Mouse (Mus musculus) embryonic facial prominence, embryonic 10.5 days (tissue): ENCODE measurements around the gene Slc9a1. TPM values are rescaled to one million over a fixed set of nuclear protein-coding genes. Genes with fewer than 3 reads are reported as not detected.

Experiments used
- DNase-seq: peaks from one replicate; pipeline ENCODE4 v3.0.0-alpha.2; 2017; ENCODE audit warnings: low spot score
- H3K27ac ChIP-seq: fragments of 300-500 bp; sonication (generic); replicated peaks from 2 replicates; pipeline ENCODE4 v1.5.1; 2016; ENCODE audit warnings: mild to moderate bottlenecking
- H3K27me3 ChIP-seq: fragments of 300-500 bp; sonication (generic); replicated peaks from 2 replicates; pipeline ENCODE4 v1.6.1; 2016; ENCODE audit warnings: low read depth, mild to moderate bottlenecking; ENCODE audit not compliant: poor library complexity, severe bottlenecking
- H3K36me3 ChIP-seq: fragments of 300-500 bp; sonication (generic); replicated peaks from 2 replicates; pipeline ENCODE4 v1.6.1; 2016; ENCODE audit warnings: mild to moderate bottlenecking, moderate library complexity
- H3K4me1 ChIP-seq: fragments of 300-500 bp; sonication (generic); 2 replicates; pipeline ENCODE4 v1.6.1; 2016
- H3K4me3 ChIP-seq: fragments of 300-500 bp; sonication (generic); 2 replicates; pipeline ENCODE4 v1.5.1; 2016; ENCODE audit warnings: mild to moderate bottlenecking, moderate library complexity
- H3K9me3 ChIP-seq: fragments of 300-500 bp; sonication (generic); 2 replicates; pipeline ENCODE4 v1.6.1; 2016; ENCODE audit warnings: mild to moderate bottlenecking
- WGBS: fragments of 180-500 bp; shearing (Covaris S2); methylation state at CpG from one replicate; pipeline ENCODE4 v1.1.7; 2016; 5-methylcytosine and 5-hydroxymethylcytosine counted together
- microRNA-seq: library from miRNA; unstranded; fragments of <30 nt; microRNA quantifications from one replicate; pipeline ENCODE4, GENCODE M21; 2017
- polyA plus RNA-seq: library from polyadenylated mRNA; unstranded; fragments of >200 nt; fragmentation: Nextera tagmentation; extraction: Ambion mirVana; gene quantifications from 2 replicates; pipeline ENCODE4 v1.2.1, GENCODE M21; 2016

Gene Slc9a1
- polyA plus RNA-seq, 1 experiment from 2014 or later: 9.0 TPM

DNA sequence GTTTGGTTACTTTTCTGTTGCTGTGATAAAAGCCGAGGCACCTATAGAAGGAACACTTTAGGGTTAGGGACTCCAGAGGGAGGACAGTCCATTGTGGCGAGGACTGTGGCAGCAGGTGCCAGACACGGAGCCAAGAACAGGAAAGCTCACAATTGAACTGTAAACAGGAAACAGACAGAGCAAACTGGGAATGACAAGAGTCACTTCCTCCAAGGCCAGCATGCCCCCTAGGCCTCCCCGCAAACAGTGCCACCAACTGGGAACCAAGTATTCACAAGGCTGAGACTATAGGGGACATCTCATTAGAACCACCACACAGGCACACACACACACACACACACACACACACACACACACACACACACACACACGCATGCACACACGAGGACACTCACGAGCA lies 82.9 kb downstream of the Slc9a1 start:
- H3K9me3 ChIP-seq: no peaks in the 10 kb centered on the region
- peaks cover 17% of the 10 kb centered on the region for H3K4me1 ChIP-seq
- WGBS: 66% methylated on average over 7 of the region's 7 CpGs
- no peak overlapping the region for H3K27ac ChIP-seq
- H3K27me3 ChIP-seq: no peaks in the 10 kb centered on the region
- H3K4me3 ChIP-seq: no peak overlapping the region
- H3K36me3 ChIP-seq: no peaks in the 10 kb centered on the region
- DNase-seq: no peak

- Histone ChIP-seq H3K9me3 (no peaks in the 10 kb centered on the region), H3K4me3 (no peak overlapping the region), H3K4me1 (peaks cover 25% of the 10 kb centered on the region), H3K36me3 (no peaks in the 10 kb centered on the region), H3K27ac (no peak overlapping the region; the same call in 1 of the 2 replicates), H3K27me3 (no peaks in the 10 kb centered on the region)
- WGBS: 77% methylated on average over 3 of the region's 3 CpGs
- no peak for DNase-seq
Observed at GRCm38 (mm10) chr4:133458044-133458443, 88.5 kb downstream of the Slc9a1 start.

DNA sequence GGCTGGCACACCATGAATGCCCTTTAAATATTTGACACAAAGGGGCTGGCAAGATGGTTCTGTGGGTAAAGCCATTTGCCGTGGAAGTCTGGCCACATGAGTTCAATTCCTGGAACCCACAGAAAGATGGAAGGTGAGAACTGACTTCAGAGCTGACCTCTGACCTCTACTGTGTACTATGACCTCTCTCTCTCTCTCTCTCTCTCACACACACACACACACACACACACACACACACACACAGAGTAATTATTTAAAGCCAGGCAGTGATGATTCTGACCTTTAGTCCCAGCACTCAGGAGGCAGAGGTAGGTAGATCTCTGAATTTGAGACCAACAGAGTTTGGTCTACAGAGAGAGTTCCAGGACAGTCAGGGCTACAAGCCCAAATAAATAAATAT lies 90.5 kb downstream of the Slc9a1 start:
- Histone ChIP-seq H3K27ac (no peak overlapping the region), H3K4me3 (no peak overlapping the region), H3K4me1 (peaks cover 29% of the 10 kb centered on the region), H3K9me3 (no peaks in the 10 kb centered on the region), H3K36me3 (no peaks in the 10 kb centered on the region), H3K27me3 (no peaks in the 10 kb centered on the region)
- DNase-seq: no peak
- 73% methylated on average over 1 of the region's 1 CpGs for WGBS

DNA sequence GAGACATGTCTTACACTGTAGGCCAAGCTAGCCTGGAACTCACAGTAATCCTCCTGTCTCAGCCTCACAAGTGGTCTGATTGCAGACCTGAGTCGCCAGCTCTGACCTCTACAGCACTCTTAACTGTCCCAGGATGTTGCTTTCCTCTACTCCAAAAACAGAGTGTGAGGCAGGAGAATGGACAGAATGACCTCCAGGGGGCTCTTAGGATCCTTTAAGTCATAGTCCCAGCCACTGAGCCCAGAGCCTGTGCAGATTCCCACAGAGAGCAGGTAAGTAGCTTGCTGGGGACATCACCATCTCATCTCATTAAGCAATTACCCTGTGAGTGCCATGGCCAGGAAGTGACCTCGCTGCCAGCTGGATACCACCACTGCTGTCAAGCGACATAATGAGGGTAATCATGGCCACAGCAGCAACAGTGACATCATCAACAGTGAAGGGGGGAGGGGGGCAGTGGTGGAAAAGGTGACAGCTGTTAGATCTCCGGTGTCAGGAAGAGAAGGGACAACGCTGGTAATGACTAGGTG lies 91.4 kb downstream of the Slc9a1 start:
- WGBS: 52% methylated on average over 5 of the region's 5 CpGs
- Histone ChIP-seq H3K9me3 (no peaks in the 10 kb centered on the region), H3K4me1 (peaks cover 29% of the 10 kb centered on the region)

GRCm38 (mm10) chr4:133461362-133461761 lies 91.9 kb downstream of the Slc9a1 start:
- 80% methylated on average over 4 of the region's 4 CpGs for WGBS
- Histone ChIP-seq H3K4me1 (peaks cover 28% of the 10 kb centered on the region), H3K4me3 (no peak overlapping the region), H3K27ac (no peak overlapping the region), H3K9me3 (no peaks in the 10 kb centered on the region), H3K36me3 (no peaks in the 10 kb centered on the region), H3K27me3 (0 out of 2 replicates have a peak, but pooled peaks cover under 1% of the 10 kb centered on the region)
- no peak for DNase-seq

More for the DNA sequence above, 91.4 kb downstream of the Slc9a1 start:
- Histone ChIP-seq H3K27me3 (no peaks in the 10 kb centered on the region), H3K27ac (no peak overlapping the region), H3K4me3 (no peak overlapping the region), H3K36me3 (no peaks in the 10 kb centered on the region)
- no peak for DNase-seq

GRCm38 (mm10) chr4:133463184-133463583 lies 93.7 kb downstream of the Slc9a1 start:
- Histone ChIP-seq H3K4me1 (peaks cover 29% of the 10 kb centered on the region), H3K27me3 (peaks cover 15% of the 10 kb centered on the region), H3K9me3 (no peaks in the 10 kb centered on the region), H3K36me3 (no peaks in the 10 kb centered on the region), H3K4me3 (no peak overlapping the region), H3K27ac (no peak overlapping the region; the same call in 1 of the 2 replicates)
- WGBS: 67% methylated on average over 6 of the region's 6 CpGs
- DNase-seq: no peak

GRCm38 (mm10) chr4:133468080-133468479 lies 98.6 kb downstream of the Slc9a1 start:
- peaks cover 25% of the 10 kb centered on the region for H3K4me1 ChIP-seq
- H3K27me3 ChIP-seq: peaks cover 39% of the 10 kb centered on the region
- DNase-seq: peak; percentile 74
- peak overlapping the region; percentile 67 for H3K4me3 ChIP-seq
- H3K9me3 ChIP-seq: peaks cover 4% of the 10 kb centered on the region
- under 1% methylated on average over 27 of the region's 27 CpGs for WGBS
- H3K27ac ChIP-seq: peak overlapping the region; percentile 26; the same call in 1 of the 2 replicates
- no peaks in the 10 kb centered on the region for H3K36me3 ChIP-seq

DNA sequence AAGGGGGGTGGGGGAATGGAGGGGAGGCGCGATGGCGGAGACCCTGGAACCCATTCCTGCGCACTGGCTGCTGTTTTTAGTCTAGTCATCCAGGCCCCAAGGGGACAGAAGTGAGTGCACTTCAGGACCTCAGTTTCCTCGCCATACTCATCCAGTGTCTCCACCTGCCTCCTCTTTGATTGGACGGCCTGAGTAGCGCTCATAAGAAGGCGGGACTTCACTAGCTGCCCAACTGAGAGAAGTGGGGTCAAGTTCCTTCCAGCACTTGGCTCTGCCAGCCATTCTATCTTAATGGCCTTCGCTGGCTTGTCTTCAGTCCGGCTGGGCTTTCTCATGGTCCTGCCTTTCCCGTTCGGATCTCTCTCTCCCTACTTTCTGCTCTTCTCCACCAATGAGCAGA lies 99.6 kb downstream of the Slc9a1 start:
- H3K27ac ChIP-seq: no peak overlapping the region
- H3K36me3 ChIP-seq: no peaks in the 10 kb centered on the region
- 18% methylated on average over 12 of the region's 12 CpGs for WGBS
- peaks cover 4% of the 10 kb centered on the region for H3K9me3 ChIP-seq
- peaks cover 39% of the 10 kb centered on the region for H3K27me3 ChIP-seq
- DNase-seq: no peak
- peaks cover 21% of the 10 kb centered on the region for H3K4me1 ChIP-seq
- peak overlapping the region; percentile 67 for H3K4me3 ChIP-seq

- peaks cover 4% of the 10 kb centered on the region for H3K9me3 ChIP-seq
- no peak overlapping the region for H3K4me3 ChIP-seq
- no peaks in the 10 kb centered on the region for H3K36me3 ChIP-seq
- WGBS: 78% methylated on average over 7 of the region's 7 CpGs
- H3K27ac ChIP-seq: no peak overlapping the region
- H3K4me1 ChIP-seq: peaks cover 22% of the 10 kb centered on the region
- DNase-seq: no peak
- H3K27me3 ChIP-seq: peaks cover 45% of the 10 kb centered on the region
Observed at GRCm38 (mm10) chr4:133471135-133471821, 101.8 kb downstream of the Slc9a1 start.

Small RNAs within 50 kb of the gene (microRNA-seq; reads per million reads assigned to microRNA genes)
- gene Mir5122: 1.5 reads per million

Other genes starting within 250 kb of the Slc9a1 start
- gene Wasf2, start 239.2 kb upstream of the Slc9a1 start, polyA plus RNA-seq: 66.7 and 73.0 TPM in 2 replicates
- 3.0 and 5.2 TPM in 2 replicates for gene Cd164l2, start 157.6 kb upstream of the Slc9a1 start, polyA plus RNA-seq
- 0.11 and 0.57 TPM in 2 replicates for gene Gpr3, start 157.2 kb upstream of the Slc9a1 start, polyA plus RNA-seq
- gene Map3k6, start 128.9 kb upstream of the Slc9a1 start, polyA plus RNA-seq: 1.7 and 1.8 TPM in 2 replicates
- gene Sytl1, start 106.6 kb upstream of the Slc9a1 start, polyA plus RNA-seq: 1.3 and 1.6 TPM in 2 replicates
- gene Tmem222, start 91.9 kb upstream of the Slc9a1 start, polyA plus RNA-seq: 81.4 and 86.7 TPM in 2 replicates
- 17.2 and 17.7 TPM in 2 replicates for gene Wdtc1, start 16.2 kb upstream of the Slc9a1 start, polyA plus RNA-seq
- 1.0 and 1.2 TPM in 2 replicates for gene Tent5b, start 110.4 kb downstream of the Slc9a1 start, polyA plus RNA-seq
- 0.57 and 1.1 TPM in 2 replicates for gene Trnp1, start 128.8 kb downstream of the Slc9a1 start, polyA plus RNA-seq
- 11.0 and 13.6 TPM in 2 replicates for gene Kdf1, start 149.3 kb downstream of the Slc9a1 start, polyA plus RNA-seq
- 489 and 518 TPM in 2 replicates for gene Nudc, start 176.3 kb downstream of the Slc9a1 start, polyA plus RNA-seq
- 0.17 TPM in 1 of 2 replicates, not detected in the other for gene Nr0b2, start 183.7 kb downstream of the Slc9a1 start, polyA plus RNA-seq
- 10.7 and 12.2 TPM in 2 replicates for gene Gpatch3, start 205.0 kb downstream of the Slc9a1 start, polyA plus RNA-seq
- 29.4 and 30.9 TPM in 2 replicates for gene Gpn2, start 214.7 kb downstream of the Slc9a1 start, polyA plus RNA-seq
- 27.6 and 35.7 TPM in 2 replicates for gene Sfn, start 232.5 kb downstream of the Slc9a1 start, polyA plus RNA-seq